Mouse (Mus musculus): ENCODE results near the gene Bid.
A peak's percentile ranks its signal among the peaks of the same experiment; 100 is the strongest.

Gene Bid

DNA sequence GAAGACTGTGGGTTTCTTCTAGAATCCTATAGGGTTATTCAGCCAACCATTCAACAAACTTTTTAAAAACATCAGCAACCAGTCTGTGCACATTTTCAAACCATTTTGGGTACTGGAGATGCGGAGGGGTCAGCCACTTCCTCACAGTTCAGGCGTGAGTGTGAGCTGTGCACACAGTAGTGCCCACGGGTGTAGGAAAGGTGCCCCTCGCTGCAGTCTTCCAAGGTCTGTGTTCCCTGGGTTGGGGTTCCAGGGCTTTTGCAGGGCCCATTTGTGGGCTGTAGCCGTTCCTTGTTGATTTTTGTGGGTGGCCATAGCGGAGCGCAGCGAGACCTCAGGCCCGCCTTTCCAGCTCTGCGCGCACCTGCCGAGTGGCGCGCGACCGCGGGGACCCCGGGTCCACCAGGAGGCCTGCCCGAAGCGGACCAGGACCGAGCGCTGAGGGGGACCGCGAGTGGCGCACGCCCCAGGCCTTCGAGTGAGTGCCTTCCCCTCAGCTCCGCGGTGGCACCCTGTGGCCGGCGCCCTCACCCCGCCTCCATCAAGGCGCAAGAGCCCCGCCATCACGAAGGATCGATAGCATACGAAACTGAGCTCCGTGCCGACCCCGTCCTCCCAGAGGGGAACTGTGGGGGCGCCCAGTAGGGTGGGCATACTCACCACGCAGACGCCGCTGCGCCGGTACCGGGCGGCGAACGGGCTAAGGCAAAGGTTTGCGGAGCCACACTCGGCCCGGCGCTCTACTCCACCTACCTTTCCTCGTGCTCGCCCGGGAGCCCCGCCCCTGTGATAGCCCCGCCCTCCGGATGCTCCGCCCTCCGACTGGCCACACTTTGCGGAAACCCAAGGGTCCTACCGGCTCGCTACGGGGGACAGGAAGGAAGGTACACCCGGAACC is at the start of gene Bid:
Bid (minus strand) TSS at position 780 of the 898 bp plus-strand sequence.
- peak; percentile 58 for DNase-seq (ENCODE audit: low spot score)

DNA sequence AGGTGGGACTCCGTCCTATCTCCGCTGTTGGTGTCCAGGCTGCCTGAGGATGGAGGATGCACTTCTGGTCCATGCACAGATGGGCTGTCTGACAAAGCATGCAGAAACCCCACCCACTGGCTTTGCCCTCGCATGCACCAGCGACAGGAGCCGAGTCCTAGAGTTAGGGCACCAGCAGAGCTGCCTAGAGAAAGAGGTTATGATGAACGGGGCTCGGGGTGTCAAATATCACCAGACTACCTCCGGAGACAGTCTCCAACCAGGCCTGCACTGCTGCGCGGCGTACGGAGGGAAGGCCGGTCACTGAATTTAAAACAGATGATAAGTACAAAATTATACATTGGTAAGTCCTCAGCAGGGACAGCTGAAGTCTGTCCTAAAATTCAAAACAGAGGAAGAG is 49.2 kb upstream of the Bid start:
- no peak for DNase-seq (ENCODE audit: low spot score)

DNA sequence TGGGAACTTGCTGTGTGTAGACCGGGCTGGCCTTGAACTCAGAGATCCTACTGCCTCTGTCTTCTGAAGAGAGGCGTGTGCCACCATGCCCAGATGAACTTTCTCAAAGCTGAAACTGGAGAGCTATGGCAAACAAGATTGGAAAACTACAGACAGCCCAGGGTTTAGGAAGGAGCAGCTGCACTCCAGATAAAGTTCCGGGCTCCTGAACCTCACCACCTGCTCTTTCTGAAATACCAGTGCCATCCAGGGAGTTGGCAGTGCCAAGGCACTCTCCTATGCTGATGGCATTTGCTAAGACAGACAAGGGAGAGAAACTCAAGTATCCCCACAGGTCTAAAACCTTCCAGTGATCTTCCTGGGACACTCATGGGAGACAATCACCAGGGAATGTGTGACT is 47.5 kb upstream of the Bid start:
- no peak for DNase-seq (ENCODE audit: low spot score)

GRCm38 (mm10) chr6:120960338-120961030 is 43.8 kb upstream of the Bid start:
- DNase-seq (ENCODE audit: low spot score) = no peak

DNA sequence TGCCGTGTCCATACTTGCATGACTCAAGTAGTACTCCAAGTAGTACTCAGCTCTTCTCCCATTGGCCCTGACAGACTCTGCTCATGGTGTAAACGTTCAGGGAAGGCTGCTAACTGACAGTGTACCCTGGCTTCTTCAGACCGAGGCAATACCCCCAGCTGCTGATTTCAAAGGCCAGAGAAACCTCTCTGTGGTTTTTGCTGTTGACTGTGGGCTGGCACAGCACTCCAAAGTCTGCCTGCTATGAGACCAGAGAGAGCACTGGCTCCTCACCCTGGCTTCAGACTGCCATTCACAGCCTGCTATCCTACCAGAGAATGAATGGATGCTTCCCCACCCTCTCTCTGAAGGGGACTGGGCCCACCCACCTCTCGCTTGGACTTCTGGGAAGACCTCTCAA is 40.7 kb upstream of the Bid start:
- no peak for DNase-seq (ENCODE audit: low spot score)

- no peak for DNase-seq (ENCODE audit: low spot score)
Measured at GRCm38 (mm10) chr6:120956259-120957161, 39.9 kb upstream of the Bid start.

DNA sequence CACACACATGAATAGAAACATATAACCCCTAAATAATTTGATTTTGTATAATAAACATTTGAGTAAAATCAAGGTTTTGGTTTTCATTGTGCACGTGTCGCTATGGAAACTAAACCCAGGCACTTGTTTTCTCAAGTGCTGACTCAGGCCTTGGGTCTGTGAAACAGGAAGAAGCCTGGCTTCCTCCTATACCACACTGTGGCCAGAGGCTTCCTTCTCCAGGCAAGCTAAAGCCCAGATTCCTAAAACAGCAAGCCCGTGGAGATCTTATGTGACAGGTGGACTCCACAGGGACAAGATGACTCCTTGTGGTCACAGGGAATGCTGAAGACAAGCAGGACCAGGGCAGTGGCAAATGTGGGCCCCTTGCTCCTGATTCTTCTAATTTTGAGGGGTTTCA is 38.6 kb upstream of the Bid start:
- DNase-seq (ENCODE audit: low spot score) = no peak

DNA sequence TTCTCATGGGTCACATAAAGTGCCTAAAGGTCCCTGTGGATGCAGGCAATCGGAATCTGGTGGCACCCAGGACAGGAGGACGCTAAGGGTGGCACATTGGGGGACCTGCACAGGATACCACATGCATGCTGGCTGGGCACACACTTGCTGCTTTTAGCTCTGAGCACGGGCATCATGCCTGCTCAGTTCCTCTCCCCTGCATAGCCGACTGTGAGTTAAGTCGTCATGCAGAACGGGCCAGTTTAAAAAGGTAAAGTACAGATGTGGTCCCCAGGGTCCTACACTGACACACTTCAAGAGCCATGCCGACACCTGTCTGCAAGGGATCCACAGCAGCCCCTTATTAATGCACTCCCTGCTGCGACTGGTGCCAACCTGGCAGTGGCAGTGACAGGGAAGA is 37.6 kb upstream of the Bid start:
- DNase-seq (ENCODE audit: low spot score) = no peak

DNA sequence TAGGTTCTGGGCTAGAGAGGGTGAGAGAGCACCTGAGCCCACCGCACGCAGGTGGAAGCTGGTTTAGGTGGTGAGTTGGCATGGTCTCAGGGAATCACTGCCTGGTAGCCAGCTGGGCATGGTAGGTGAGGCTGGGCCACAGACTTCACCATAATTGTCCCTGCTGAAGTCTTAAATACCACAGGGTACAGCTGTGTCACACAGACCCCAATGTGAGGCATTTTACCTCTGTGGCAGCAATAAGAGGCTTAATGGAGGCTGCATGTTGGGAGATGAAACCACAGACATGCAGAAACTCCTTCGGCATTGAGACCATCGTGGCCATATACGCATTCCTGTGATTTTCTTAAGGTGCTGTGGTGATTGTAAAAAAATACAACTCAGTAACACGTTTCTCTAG is 35.8 kb upstream of the Bid start:
- DNase-seq (ENCODE audit: low spot score) = no peak

DNA sequence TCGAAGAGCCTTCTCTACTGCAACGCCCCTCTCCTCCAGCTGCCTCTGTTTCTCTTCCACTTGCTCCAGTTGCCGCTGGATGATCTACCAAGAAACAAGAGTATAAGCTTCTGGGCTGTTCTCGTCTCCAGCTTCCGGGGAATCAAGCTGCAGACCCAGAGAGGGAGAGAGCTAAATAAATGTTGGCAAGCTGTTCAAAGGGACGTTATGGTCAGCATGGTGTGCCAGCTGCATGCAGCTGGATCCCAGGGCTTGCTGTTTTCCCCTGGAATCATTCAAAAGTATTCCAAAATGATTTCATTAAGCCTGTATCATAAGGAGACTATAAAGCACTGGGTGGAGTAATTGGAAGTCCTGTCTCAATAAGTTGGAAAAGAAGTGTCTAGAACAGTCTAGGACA is 34.7 kb upstream of the Bid start:
- no peak for DNase-seq (ENCODE audit: low spot score)

DNA sequence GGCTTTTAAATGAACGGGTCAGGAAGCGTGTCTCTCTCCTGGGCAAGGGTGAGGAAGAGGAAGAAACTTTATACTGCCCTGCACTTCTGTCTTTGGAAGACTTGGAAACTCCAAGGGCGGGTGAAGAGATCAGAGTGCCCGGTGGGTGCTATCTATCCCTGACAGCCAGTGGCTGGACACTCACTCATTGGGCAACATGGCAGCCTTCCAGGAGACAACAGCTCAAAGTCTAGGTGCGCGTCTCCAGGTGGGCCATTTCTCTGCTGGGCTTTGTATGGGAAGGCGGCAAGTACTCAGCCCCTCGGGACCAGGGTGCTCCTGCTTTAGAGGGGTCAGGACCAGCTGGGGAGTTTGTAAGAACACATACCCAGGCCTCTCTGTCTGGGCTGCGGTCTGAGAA is 28.9 kb upstream of the Bid start:
- DNase-seq (ENCODE audit: low spot score) = no peak

DNA sequence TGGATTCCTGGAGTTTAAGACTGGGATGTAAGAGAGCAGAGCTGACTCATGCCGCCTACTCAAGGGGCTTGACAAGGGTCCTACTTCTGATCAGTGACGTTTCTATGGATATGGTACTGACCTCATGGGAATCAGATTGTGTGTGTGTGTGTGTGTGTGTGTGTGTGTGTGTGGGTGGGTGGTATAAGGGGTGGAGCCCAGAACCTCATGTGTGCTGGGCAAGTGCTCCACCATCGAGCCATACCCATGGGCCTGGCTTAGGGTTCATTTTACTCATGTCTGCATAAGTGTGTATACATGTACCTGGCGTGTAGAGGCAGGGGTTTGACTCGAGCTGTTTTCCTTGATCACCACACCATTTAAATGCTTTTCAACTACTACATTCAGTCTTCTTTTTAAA is 27.3 kb upstream of the Bid start:
- no peak for DNase-seq (ENCODE audit: low spot score)

DNA sequence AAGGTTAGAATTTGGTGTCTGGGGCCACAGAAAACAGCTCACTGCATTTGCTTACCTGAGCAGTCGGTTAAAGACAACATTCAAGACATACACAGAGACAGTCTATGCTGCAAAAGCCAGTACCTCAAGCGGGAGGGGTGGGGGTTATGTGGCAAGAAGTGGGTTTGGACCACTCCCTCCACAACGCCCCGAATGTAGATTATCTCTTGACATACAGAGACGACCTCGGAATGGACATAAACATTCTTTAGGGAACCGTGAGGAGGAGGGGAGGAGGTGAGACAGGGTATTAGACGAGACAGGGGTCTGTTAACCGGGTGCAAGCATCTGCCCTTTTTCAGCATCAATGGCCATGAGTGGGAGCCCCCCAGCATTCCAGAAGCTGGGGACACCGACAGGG is 26.9 kb upstream of the Bid start:
- no peak for DNase-seq (ENCODE audit: low spot score)

- DNase-seq (ENCODE audit: low spot score) = no peak
Measured at GRCm38 (mm10) chr6:120943079-120943478, 26.4 kb upstream of the Bid start.

GRCm38 (mm10) chr6:120941575-120941974 is 24.9 kb upstream of the Bid start:
- DNase-seq (ENCODE audit: low spot score) = no peak

DNA sequence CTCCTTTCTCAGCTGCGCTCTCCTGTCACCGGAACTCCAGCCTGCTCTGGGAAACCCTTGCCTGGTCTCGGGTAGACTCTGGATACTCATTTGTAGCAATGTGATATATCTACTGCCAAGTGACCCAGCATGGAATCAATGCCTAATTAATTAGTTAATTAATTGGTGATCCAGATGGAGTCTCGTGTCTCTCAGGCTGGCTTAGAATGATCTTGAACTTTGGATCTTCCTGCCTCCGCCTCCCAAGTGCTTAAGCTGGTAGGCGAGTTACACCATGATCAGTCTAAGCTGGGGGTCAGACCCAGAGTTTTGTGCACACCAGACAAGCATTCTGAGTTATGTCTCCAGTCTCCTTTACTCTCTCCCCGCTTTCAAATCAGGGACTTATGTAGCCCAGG is 24.4 kb upstream of the Bid start:
- DNase-seq (ENCODE audit: low spot score) = no peak

GRCm38 (mm10) chr6:120940446-120941083 is 23.9 kb upstream of the Bid start:
- DNase-seq (ENCODE audit: low spot score) = no peak

- DNase-seq (ENCODE audit: low spot score) = no peak
Measured at GRCm38 (mm10) chr6:120939783-120940182, 23.1 kb upstream of the Bid start.

DNA sequence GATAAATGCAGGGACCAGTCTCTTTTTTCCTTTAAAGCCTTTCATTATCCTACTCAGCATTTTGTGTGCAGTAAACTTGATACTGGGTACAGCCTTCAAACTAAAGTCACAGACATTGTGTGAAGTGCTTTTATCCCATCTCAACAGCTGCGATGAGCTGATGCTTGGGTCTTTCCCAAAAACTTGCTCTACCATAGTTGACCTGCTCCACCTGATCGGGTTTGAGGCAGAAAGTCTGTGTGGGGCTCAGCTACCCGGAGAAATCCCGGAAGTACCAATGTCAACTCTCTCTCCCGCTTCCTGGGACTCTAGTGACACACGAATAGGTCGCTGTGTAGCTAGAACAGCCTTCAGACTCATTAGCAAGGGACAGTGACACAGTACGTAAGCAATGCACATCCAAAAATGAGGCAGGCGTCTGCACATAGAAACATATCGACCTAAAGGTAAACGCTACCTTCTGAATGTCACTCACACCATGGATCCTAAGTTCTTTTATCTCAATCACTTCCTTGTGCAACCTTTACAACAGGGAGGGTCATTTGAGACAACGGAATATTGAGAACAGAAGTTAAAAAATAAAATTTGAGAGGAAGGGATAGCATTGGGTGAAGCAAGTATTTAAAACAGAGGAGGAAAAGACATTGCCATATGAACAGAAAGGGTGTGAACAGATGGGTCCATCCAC is 22.3 kb upstream of the Bid start:
- DNase-seq (ENCODE audit: low spot score) = no peak

DNA sequence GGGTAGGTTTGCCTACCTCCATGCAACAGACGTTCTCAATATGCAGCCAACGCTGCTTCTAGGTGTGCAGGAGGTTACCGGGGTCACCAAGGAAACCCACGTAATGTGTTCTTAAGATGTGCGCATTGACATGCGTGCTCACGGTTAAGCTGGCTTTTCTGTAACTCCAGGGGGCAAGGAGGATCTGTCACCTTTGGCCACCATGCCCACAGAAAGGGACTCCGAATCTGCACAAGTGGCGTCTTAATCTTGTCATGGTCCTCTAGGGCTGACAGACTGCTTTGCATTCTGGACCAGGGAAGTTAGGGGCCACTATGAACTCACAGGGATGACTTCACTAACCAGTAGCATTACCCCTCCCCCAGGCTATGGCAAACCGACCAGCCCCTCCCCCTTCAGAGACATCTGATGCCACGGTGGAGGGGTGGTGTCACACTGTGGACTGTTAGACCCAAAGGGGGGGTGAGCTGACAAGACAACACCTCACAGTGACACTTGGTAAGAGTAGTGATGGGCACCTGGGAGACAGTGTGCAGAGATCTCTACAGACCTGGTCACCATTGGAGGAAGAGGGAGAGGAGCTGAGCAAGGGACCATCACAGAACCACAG is 21.5 kb upstream of the Bid start:
- DNase-seq (ENCODE audit: low spot score) = no peak

DNA sequence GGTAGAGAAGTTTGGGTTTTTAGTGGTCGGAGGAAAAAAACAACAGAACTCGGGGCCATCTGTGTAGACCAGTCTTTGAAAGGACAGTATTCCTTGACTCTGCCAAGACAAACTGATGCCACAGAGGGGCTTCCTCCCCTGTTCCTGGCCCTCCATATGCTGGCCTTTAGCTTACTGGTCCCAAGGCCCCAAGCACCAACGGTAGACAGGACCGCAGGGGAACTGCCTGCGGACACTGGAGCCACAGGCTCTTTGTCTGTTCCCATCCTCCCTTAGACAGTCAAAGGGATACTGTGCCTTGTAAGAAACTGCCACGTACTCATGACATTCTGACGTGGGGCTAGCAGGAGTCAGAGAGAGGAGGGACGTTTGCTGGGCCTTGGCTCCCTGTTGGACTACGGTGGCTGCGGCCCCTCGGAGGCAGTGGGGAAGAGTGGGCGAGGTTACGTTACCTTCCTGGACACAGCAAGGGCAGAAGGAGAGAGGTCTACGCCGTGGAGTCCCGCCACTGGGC is 20.5 kb upstream of the Bid start:
- DNase-seq (ENCODE audit: low spot score) = no peak

Data from layer of hippocampus, adult 9-10 months (tissue).